Mouse (Mus musculus): ENCODE data around the gene Pitx1. TPM values are rescaled to one million over a fixed set of nuclear protein-coding genes. Genes with fewer than 3 reads are reported as not detected.

Gene Pitx1
- not detected for total RNA-seq (2021)
- long read RNA-seq, experiment 1 = 0 reads
- long read RNA-seq, experiment 2 = 0 reads

DNA sequence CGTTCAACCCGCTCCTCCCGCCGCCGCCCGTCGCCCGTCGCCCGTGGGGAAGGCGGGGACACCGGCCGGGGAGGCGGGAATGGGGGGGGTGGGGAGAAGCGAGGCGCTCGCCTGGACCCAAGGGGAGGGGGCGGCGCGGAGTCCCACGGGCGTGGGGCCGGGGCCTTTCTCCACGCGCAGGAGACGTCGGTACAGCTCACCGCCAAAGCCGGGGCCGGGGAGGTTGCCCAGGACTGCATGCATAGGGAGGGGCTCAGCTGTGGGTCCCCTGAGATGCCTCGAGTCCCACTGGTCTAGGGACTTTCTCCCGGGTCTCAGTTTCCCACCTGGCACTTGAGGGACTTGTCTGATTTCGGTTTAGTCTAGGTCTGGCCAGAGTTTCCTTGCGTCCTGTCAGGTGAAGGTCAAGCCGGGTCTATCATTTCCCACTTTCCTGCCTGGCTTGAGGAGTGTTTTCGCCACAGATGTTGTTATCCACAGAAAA is at the start of gene Pitx1:
Pitx1 (minus strand) TSS at position 51 of the 484 bp plus-strand sequence.
- no peak for DNase-seq

DNA sequence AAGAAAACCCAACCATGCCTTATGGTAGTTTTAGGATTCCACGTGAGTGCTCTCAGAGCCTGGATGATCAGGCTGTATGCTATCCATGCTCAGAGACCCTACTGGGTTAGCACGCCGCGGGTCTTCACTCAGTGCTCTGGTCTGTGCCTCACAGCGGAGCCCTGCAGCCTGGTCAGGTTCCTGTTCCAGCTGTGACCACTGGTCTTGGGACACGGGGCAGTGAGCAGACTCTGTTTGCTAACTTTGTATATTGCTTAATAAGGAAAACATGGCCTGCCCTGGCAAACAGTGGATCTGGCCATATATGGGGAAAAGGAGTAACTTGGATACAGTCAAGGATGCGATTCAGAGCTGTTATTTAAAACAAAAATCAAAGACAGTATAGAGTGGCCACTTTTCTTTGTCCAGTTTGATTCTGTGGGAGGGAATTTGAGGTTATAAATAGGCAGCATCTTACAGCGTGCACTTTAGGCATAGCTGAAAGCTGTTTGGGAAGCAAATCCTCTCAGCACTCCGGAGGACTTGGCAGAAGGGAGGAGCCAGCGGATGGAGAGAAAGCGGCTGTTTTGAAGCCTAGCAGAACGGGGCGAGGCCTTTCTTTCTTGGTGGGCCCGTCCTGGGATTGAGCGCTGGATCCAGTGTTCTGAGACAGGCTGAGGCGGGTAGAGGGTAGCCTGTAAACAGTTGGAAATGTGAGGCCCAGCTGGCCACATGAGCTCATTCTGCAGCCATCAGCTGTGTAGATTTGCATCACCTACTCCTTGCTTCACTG is 45.6 kb upstream of the Pitx1 start:
- no peak for DNase-seq

DNA sequence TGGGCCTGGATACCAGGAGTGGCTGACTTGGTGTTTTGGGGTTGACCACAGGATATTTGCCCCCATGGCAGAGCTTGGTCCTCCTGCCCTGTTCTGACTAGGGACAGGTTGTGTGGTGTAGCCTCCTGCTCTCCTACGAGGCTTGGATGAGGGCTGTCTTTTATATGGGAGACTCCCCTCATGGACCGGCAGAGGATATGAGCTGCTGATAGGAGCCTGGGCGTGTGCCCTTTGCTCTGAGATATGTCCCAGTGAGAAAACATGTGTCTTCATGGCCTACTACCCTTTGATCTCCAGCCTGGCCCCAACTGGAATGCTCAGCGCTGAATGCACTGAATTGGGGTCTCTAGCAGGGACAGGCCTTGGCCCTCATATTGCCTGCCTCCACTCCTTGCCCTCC is 42.4 kb upstream of the Pitx1 start:
- no peak for DNase-seq

DNA sequence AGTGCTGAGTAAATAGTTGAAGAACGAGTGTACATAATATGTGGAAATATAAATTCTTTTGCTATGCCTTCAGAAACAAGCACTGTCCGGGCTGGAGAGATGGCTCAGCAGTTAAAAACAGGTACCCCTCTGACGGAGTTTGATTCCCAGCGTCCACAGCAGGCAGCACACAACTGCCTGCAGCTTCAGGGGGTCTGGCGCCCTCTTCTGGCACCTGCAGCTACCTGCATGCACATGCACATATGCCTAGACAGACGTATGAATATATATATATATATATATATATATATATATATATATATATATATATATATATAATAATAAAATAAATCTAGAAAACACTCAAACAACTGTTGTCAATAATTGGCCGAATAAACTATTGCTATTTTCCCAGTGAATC is 35.4 kb upstream of the Pitx1 start:
- no peak for DNase-seq

DNA sequence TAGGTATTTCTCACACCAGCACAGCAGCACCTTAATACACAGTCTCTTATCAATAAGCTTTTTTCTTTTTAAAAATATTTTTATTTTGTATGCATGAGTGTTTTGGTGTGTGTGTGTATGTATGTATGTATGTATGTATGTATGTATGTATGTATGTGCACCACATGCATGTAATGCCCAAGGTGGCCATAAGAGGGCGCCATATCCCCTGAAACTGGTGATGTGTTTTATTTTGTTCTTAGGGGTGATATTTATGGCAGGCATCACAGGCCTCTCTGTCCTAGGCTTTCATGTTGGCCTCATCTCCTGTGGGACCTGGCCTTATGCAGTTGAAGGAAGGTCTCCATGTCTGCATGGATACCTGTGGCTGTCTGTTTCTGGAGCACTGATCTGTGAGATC is 34.0 kb upstream of the Pitx1 start:
- no peak for DNase-seq

DNA sequence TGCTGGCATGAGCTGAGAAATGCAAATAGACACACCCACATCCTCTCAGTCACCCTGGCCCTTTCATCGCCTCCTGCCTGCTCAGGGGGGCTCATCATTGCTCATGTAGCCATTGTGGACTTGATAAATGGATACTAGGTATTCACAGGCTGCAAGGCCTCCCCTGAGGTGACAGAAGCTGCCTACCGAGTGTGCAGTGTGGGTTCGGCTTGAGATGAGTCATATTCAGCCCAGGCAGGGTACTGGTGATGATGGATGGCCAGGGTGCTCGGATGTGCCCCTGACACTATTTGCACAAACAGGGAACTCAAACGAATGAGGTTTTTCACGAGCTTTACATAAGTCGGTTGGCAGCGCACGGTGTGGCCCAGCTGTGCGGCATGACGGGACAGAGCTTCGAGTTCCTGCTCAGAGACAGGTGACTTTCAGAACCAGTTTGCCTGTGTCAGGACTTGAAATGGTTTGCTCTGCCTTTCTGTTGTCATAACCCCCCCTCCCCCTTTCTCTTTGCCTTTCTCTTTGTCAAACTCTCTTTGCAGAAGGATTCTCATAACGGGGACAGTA is 31.6 kb upstream of the Pitx1 start:
- DNase-seq = no peak

DNA sequence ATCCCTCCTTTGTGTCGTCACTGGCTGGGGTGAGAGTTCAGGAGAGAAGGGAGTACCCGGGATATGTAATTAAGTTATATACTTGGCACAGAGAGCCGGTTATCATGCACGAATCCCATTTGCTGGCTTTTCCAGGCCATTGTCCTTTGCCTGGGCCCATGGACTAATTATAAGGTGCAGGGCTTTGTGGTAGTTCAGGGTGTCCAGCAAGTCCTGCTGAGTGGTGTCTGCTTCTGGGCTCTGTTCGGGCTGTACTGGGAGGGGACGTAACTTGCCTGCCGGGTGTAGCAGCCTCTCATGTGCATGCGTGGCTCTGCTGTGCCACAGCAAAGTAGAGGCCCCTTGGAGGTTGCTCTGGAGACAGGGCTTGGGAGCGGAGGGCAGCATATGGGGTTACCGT is 24.5 kb upstream of the Pitx1 start:
- no peak for DNase-seq

DNA sequence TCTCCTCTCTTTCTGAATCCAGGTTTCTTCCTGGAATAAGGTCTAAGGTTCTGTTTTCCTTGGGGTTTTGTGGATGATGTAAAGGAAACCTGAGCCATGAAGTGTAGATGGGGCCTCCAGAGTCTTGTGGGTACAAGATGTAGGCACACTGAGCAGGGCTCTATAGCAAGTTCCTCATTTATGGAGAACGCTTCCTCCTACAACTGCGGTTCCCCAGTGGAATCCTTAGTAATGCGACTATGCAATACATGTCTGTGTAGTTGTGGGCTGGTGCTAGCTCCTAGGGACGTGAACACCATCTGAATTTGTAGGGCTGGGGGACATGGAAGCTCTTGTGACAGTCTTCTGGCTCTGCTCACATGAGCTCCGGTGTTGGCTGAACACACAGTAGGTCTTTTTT is 22.5 kb upstream of the Pitx1 start:
- DNase-seq = no peak

DNA sequence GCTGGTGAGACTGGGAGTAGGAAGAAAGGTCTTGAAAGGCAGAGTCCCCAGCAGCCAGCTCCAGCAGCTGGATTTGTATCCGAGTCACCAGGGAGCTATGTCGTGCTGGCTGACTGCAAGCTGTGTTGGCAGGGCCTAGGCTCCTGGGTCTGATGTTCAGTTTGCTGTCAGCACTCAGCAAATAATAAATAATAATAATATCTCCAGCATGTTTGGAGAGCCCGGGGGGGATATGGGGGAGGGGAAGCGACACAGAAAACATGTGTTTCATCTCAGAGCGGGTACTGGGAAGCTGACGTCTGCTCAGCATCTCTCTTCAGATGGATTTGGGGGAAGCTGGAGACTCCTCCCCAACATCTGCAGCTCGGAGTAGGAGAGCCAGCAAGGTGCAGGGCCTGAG is 19.8 kb upstream of the Pitx1 start:
- no peak for DNase-seq

DNA sequence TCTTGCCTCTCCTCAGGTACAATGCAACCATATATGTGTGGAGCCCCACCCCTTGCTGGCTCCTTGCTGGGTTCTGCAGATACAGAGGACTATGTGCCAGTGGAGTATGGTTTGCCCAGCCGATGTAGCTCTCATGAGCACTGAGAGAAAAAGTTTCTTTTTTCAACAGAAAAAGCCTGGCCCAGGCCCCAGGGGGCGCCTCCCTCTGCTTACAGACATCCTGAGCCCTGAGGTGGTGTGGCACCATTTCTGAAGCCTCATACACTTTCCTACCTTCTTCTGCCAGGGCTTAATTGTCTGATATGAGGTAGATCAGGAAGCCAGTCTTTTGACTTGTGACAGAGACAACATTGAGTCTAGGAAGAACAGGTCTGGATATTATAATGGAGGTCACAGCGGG is 16.2 kb upstream of the Pitx1 start:
- no peak for DNase-seq

DNA sequence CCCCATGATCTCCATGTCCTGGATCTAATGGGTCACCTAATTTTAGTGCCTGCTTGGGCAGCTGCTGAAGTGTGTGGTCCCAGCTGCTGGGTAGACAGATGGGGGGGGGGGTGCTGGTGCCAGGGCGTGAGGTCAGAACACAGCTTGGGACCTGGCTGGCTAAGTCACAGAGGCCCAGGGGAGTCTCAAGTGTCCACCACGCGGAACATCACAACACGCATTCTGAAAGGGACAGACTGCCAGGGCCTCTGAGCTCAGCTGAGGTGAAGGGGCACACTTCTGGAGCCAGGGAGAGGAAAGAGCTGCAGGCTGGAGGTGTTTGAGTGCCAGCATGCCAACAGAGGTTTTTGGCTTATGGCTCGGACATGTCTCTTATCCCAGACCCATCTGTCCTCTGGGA is 14.7 kb upstream of the Pitx1 start:
- no peak for DNase-seq

DNA sequence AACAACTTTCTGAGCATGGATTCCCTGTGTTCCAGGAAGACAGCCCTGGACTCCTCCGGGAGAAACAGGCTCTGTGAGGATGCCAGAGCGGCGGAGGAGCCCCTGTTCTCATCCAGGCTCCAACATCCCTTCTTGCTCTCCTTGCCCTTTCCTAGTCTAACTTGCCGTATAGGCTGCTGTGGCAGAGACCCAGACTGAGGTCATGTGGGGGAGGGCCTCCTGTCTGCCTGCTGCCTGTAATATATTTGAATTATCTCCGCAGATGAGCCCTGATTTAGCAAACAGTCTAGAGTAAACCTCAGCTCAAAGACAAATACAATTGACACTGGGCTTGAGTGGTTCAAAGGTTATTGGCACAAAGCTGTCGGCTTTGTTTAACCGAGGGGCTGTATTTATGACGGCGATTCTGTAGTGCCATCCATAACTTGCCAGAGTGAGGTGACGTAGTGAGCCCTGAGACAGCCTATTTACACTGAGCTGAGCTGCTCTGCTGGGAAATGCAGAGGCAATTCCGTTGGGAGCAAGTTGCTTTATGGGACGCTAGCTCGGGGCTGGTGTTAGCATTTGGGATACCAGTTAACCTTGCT is 12.7 kb upstream of the Pitx1 start:
- DNase-seq = no peak

DNA sequence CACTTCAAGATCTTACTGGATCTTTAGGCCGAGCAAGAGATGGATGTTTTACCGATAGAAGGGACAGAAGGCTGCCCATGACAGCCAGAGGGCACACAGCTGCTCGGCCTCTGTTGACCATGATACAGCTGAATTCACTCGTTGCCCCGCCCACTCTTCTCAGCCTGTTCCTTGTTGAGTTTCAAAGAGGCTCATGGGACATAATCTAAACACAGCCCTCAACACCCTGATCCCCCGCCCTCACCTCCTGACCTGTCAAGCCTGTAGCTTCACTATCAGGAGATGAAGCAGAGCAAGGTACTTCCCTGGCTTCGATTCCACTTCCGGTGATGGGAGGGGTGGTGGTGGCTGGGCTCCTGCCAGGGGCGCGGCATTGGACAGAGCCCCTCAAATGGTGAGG is 11.8 kb upstream of the Pitx1 start:
- no peak for DNase-seq

DNA sequence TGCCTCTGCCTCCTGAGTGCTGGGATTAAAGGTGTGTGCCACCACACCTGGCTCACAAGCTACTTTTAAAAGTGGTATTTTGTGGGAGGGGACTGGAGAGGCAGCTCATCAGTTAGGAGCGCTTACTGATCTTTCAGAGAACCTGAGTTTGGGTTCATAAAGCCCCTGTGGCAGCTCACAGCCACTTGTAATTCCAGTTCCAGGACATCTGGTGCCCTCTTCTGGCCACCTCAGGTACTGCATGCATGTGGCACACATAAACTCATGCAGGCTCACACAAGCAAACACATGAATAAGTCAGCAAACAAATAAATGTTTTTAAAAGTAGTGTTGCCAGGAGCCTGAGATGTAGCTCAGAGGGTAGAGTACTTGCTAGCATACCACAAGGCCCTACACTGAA is 7.7 kb upstream of the Pitx1 start:
- DNase-seq = no peak

DNA sequence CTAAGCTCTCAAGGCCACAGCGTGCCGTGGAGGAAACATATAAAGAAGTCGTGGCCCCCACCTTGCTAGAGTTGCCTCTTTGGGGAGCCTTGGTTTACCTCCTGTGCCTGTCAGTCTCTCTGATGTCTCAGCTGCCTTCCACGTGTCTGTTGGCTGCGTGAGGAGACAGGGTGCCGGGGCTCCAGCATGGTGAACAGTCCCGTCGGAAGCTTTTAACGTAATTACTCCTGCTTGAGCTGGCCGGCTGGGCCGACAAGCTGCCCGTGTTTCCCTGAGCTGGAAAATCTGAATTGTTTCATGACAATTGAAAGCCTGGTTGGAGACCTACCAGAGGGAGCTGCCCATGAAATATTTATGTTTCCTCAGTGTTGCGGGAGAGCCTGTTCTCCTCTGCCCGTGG is 4.2 kb upstream of the Pitx1 start:
- DNase-seq = no peak

DNA sequence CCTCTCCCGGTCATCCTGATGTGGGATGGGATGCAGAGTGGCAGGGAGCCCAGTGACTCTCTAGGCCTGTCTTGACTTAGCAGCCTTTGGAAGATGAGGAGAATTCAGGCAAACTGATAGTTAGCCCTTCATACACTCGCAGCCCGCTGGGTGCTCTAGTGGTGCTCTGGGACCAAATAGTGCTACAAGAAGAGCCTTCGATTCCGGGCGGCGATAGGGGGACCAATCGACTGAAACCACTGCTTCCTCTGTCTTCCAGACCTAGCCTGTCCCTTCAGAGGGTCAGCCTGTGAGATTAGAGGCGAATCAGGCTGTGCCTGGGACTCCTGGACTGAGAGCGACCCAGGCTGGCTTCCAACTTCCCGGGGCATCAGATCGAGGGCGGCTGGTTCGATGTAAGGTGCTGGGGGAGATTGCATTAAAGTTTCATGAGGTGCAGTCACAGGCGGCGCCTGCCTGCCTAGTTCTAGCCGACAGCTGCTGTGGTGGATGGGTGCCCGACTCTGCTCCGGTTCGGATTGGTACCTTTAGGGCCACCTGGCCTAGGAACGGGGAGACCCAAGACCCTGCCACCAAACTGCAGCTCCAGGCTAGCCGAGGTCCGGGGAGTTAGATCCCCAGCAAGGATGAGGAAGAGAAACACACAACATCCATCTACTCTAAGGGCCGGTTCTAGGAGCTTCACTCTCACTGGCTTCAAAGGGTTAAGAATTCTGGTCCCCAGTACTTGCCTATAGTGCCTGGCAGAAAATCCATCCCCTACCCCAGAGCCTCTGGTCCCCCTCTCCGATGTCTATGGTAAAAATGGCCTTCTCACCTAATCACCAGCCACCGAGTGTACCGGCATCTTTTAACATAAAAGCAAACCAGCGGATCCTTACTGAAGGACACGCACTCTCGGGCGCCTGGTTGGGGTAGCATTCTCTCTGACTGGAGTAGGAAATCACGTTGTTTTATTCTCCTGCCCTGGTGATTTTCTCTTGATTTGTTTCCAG is 1.1 kb upstream of the Pitx1 start:
- DNase-seq = no peak

DNA sequence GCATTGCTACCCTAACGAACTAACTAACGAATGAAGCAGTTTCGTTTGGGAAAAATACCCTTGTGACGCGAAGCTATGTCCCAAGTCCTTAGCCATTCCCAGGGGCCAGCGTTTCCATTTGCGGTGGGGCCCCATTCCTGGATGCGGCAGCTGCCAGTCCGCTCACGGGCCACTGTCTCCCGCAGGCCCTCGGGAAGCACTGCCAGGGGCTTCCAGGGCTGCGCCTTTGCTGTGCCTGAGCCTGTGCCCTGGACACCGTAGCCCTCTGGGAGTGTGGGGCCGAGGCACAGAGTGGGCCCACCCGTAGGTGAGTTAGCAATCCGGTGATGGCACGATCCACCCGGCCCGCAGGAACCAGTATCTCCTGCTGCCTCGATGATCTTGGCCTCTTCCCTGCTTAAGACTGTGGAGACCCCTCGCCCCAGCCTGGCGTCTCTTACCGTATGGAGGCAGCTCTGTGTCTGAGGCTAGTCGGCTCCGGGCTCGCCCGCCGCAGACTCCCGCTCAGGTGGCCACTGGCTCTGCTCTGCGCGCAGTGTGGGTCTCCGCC is 369 bp downstream of the Pitx1 start:
- DNase-seq = no peak

DNA sequence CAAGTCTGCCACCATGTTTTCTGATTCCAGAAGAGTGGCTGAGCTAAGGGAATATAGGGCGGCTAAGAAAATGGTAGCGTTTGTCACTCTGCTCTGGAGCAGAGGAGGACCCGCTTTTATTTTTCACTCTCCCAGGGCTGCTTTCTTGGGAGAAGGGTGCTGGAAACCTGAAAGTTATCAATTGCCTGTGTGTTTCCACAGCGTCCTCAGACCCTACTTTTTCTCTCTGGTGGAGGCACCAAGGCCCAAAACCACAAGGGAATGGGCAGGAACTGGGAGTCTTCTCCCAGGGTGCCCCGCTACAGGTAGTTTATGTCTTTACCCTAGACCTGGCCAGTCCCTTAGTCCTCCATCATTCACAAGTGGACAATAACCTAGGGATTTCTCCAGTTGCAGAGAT is 1.3 kb downstream of the Pitx1 start:
- DNase-seq = no peak

DNA sequence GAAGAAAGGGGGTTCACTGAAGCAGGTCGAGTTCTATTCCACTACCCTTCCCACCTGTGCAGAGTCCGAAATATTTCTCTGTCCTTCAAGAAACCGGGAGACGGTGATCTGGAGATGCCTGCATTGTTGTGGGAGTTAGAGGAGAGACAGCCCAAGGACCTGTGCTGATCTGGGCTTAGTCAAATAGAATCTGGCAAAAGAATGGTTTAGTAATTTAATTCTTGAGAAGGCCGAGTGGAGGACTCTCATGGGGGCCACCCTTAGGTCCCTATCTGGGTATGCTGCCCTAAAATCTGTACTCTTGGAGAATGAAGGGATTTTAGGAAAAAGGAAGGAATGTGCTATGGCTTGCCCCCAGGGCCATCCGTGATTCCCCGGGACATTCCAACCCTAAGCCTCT is 2.1 kb downstream of the Pitx1 start:
- DNase-seq = no peak

DNA sequence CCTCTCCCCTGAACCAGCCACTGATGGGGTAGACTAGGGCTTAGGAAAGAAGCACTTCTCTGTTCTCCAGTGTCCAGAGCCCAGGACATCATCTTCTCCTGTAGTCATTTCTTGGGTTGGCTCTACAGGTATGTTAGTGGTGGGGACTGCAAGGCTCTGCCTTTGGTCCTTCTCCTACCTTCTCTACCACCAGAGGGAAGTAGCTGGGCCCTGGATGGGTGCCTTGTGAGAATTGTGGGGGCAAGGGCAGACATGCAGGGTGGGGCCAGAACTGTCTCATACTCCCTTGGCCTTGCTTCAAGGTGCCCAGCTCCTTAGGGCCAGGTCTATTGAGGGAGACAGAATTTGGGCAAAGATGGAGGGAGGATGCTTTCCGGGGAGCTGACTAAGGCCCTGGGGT is 3.4 kb downstream of the Pitx1 start:
- DNase-seq = no peak

DNA sequence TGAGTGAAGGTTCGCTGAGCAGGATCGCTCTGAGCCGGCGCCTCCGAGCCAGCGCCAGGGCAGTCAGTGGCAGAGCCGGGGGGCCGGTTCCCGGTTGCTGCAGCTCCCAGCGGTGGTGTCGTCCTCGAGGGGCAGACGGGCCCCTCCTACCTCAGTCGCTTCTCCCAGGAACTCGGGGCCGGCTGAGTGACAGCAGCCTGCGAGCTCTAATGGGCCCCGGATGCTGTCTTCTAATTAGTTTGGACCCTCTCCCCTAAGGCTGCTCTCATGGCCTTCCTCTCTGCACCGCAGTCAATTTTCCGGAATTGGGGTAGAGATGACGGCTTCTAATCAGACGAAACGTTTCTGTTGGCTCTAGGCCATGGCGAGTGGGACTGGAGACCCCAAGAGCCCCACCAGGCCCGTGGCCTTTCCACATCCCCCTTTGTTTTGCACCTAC is 4.3 kb downstream of the Pitx1 start:
- DNase-seq = no peak
